Comparison of ENCODE assay signal across 15 mouse cellular contexts in genomic region chr14:19766380-19766649, GRCm38 (mm10). TPM values are rescaled to one million over a fixed set of nuclear protein-coding genes. Genes with fewer than 3 reads are reported as not detected.
DNase-seq lines count a peak whose midpoint lies in the region; ATAC-seq and TF ChIP-seq lines count a peak whose summit lies in the region.
"Had no signal": no experiment of that assay in that cellular context is flagged by ENCODE, and none has a peak within 500 bp of the region (broad histone marks: within the 10 kb centered on the region; RNA-seq: fewer than 3 reads in every experiment).

No protein-coding gene starts in this region.

- no peaks in the 10 kb centered on the region for H3K27me3 ChIP-seq in hindbrain, embryonic 10.5 days (ENCODE audit: insufficient read depth, poor library complexity, severe bottlenecking)
- no peaks in the 10 kb centered on the region for H3K27me3 ChIP-seq in hindbrain, embryonic 12.5 days
- no peaks in the 10 kb centered on the region for H3K27me3 ChIP-seq in kidney, adult 2 months (replicated peaks; ENCODE audit: control insufficient read depth, insufficient read depth, low read length)
- no peaks in the 10 kb centered on the region for H3K27me3 ChIP-seq in limb, embryonic 12.5 days
- no peaks in the 10 kb centered on the region for H3K27me3 ChIP-seq in stomach, embryonic 14.5 days (ENCODE audit: control insufficient read depth, insufficient read depth, low read length)
- no peaks in the 10 kb centered on the region for H3K27me3 ChIP-seq in heart, embryonic 11.5 days (ENCODE audit: control insufficient read depth, insufficient read depth, low read length)
- H3K27me3 ChIP-seq: limb, embryonic 15.5 days had no signal

- WGBS in hindbrain, embryonic 10.5 days = 21% methylated on average over 1 of the region's 1 CpGs
- WGBS in hindbrain, embryonic 12.5 days = 33% methylated on average over 1 of the region's 1 CpGs
- WGBS in kidney, adult 2 months = 76% methylated on average over 1 of the region's 1 CpGs
- 8% methylated on average over 1 of the region's 1 CpGs for WGBS in limb, embryonic 12.5 days
- WGBS in stomach, embryonic 14.5 days = 5% methylated on average over 1 of the region's 1 CpGs
- WGBS in heart, embryonic 11.5 days (ENCODE audit: insufficient replicate concordance) = 44% methylated on average over 1 of the region's 1 CpGs

- no peak overlapping the region for H3K4me2 ChIP-seq in hindbrain, embryonic 12.5 days (replicated peaks)
- no peak overlapping the region for H3K4me2 ChIP-seq in limb, embryonic 12.5 days
- H3K4me2 ChIP-seq in stomach, embryonic 14.5 days (replicated peaks; ENCODE audit: low read depth, low read length) = no peak overlapping the region
- H3K4me2 ChIP-seq in heart, embryonic 11.5 days = no peak overlapping the region
- H3K4me2 ChIP-seq: hindbrain, embryonic 14.5 days; limb, embryonic 15.5 days had no signal

- H3K27ac ChIP-seq in hindbrain, embryonic 10.5 days = peak overlapping the region; percentile 42; the same call in 1 of the 2 replicates
- H3K27ac ChIP-seq in hindbrain, embryonic 12.5 days = no peak overlapping the region
- H3K27ac ChIP-seq in kidney, adult 2 months (ENCODE audit: insufficient read depth, low read depth, low read length) = no peak overlapping the region
- peak overlapping the region; percentile 42; the same call in 1 of the 2 replicates for H3K27ac ChIP-seq in limb, embryonic 12.5 days
- 0 out of 2 replicates have a peak overlapping the region, but pooled peaks have one; percentile 27 for H3K27ac ChIP-seq in stomach, embryonic 14.5 days (ENCODE audit: low read length)
- H3K27ac ChIP-seq in heart, embryonic 11.5 days (ENCODE audit: low read depth, low read length) = no peak overlapping the region
- H3K27ac ChIP-seq: embryonic facial prominence, embryonic 10.5 days; hindbrain, embryonic 14.5 days; limb, embryonic 15.5 days had no signal

- H3K9me3 ChIP-seq in hindbrain, embryonic 10.5 days = no peaks in the 10 kb centered on the region
- H3K9me3 ChIP-seq in hindbrain, embryonic 12.5 days (replicated peaks) = no peaks in the 10 kb centered on the region
- H3K9me3 ChIP-seq in limb, embryonic 12.5 days = no peaks in the 10 kb centered on the region
- no peaks in the 10 kb centered on the region for H3K9me3 ChIP-seq in stomach, embryonic 14.5 days (ENCODE audit: control insufficient read depth, low read depth, low read length)
- no peaks in the 10 kb centered on the region for H3K9me3 ChIP-seq in heart, embryonic 11.5 days (replicated peaks; ENCODE audit: control insufficient read depth, low read length)
- H3K9me3 ChIP-seq: embryonic facial prominence, embryonic 10.5 days; limb, embryonic 15.5 days had no signal

- H3K9ac ChIP-seq in hindbrain, embryonic 12.5 days = no peak overlapping the region
- H3K9ac ChIP-seq in limb, embryonic 12.5 days (replicated peaks) = no peak overlapping the region
- H3K9ac ChIP-seq in stomach, embryonic 14.5 days (replicated peaks; ENCODE audit: low read depth, low read length) = no peak overlapping the region
- no peak overlapping the region for H3K9ac ChIP-seq in heart, embryonic 11.5 days (ENCODE audit: low read depth, low read length)
- H3K9ac ChIP-seq: hindbrain, embryonic 14.5 days; limb, embryonic 15.5 days had no signal

- peaks cover 10% of the 10 kb centered on the region for H3K36me3 ChIP-seq in hindbrain, embryonic 10.5 days
- no peaks in the 10 kb centered on the region for H3K36me3 ChIP-seq in hindbrain, embryonic 12.5 days
- no peaks in the 10 kb centered on the region for H3K36me3 ChIP-seq in kidney, adult 2 months (ENCODE audit: control insufficient read depth, insufficient read depth, low read length)
- H3K36me3 ChIP-seq in limb, embryonic 12.5 days = peaks cover 50% of the 10 kb centered on the region
- peaks cover 7% of the 10 kb centered on the region; the same call in 1 of the 2 replicates for H3K36me3 ChIP-seq in stomach, embryonic 14.5 days (ENCODE audit: control insufficient read depth, insufficient read depth, low read length)
- peaks cover 8% of the 10 kb centered on the region for H3K36me3 ChIP-seq in heart, embryonic 11.5 days (ENCODE audit: control insufficient read depth, insufficient read depth, low read length)

- TF ChIP-seq POLR2A in kidney, adult 2 months (IDR thresholded peaks at IDR 0.05; ENCODE audit: low read depth, low read length) = no peak

- DNase-seq in hindbrain, embryonic 10.5 days (ENCODE audit: low spot score) = no peak
- peak; percentile 67 to 75 for DNase-seq in kidney, postnatal 4 days
- DNase-seq in kidney, adult 2 months = no peak
- no peak for DNase-seq in spleen, postnatal 10 days (ENCODE audit: low spot score in 2 of 2)
- DNase-seq: adrenal gland, adult 8-10 months; B cell, adult 2 months; cerebellum, adult 11 months; cerebellum, postnatal 14 days had no signal

- H3K4me1 ChIP-seq in hindbrain, embryonic 10.5 days (replicated peaks) = peaks cover 83% of the 10 kb centered on the region
- H3K4me1 ChIP-seq in hindbrain, embryonic 12.5 days = peaks cover 40% of the 10 kb centered on the region
- H3K4me1 ChIP-seq in kidney, adult 2 months (ENCODE audit: control insufficient read depth, insufficient read depth, low read length) = peaks cover 16% of the 10 kb centered on the region
- H3K4me1 ChIP-seq in limb, embryonic 12.5 days (replicated peaks) = peaks cover 54% of the 10 kb centered on the region
- peaks cover 28% of the 10 kb centered on the region; the same call in 1 of the 2 replicates for H3K4me1 ChIP-seq in stomach, embryonic 14.5 days (ENCODE audit: control insufficient read depth, insufficient read depth, low read length)
- H3K4me1 ChIP-seq in heart, embryonic 11.5 days (ENCODE audit: control insufficient read depth, insufficient read depth, low read length) = peaks cover 46% of the 10 kb centered on the region

- no peak overlapping the region for H3K4me3 ChIP-seq in hindbrain, embryonic 10.5 days
- H3K4me3 ChIP-seq in hindbrain, embryonic 12.5 days = no peak overlapping the region
- no peak overlapping the region for H3K4me3 ChIP-seq in kidney, adult 2 months (ENCODE audit: insufficient read depth, low read depth, low read length)
- no peak overlapping the region for H3K4me3 ChIP-seq in limb, embryonic 12.5 days (replicated peaks)
- no peak overlapping the region for H3K4me3 ChIP-seq in stomach, embryonic 14.5 days (ENCODE audit: low read depth, low read length)
- H3K4me3 ChIP-seq in heart, embryonic 11.5 days (ENCODE audit: low read depth, low read length) = no peak overlapping the region
- H3K4me3 ChIP-seq: embryonic facial prominence, embryonic 10.5 days; limb, embryonic 15.5 days had no signal

- ATAC-seq in hindbrain, embryonic 12.5 days (ENCODE audit: low FRiP score) = no peak
- ATAC-seq in limb, embryonic 12.5 days (ENCODE audit: insufficient number of reproducible peaks, insufficient read depth, low FRiP score, low TSS enrichment, low read depth) = no peak
- ATAC-seq in stomach, embryonic 14.5 days (ENCODE audit: insufficient number of reproducible peaks, insufficient read depth, low FRiP score, low read depth) = 0 out of 2 replicates have a peak, but pooled peaks have one; percentile 39
- ATAC-seq in heart, embryonic 11.5 days (replicated peaks; ENCODE audit: insufficient number of reproducible peaks, low FRiP score, low TSS enrichment) = no peak

- no peak for TF ChIP-seq CTCF in kidney, adult 2 months (conservative IDR thresholded peaks at IDR 0.05; ENCODE audit: insufficient read depth, insufficient read length, low read depth, low read length)

RNA-seq across cellular contexts. Expression of gene Nid2, which starts 15.2 kb away (rescaled TPM):
- 52.3 and 53.2 TPM in 2 replicates for polyA plus RNA-seq in hindbrain, embryonic 10.5 days (2016; fragmentation: Nextera tagmentation; extraction: Ambion mirVana)
- polyA plus RNA-seq in hindbrain, embryonic 12.5 days (2016; fragmentation: Nextera tagmentation; extraction: Ambion mirVana) = 68.8 and 78.8 TPM in 2 replicates
- polyA plus RNA-seq in kidney, adult 2 months (2012; rRNA removed) = 17.6 and 21.4 TPM in 2 replicates
- 87.1 and 96.4 TPM in 2 replicates for polyA plus RNA-seq in limb, embryonic 12.5 days (2016; fragmentation: Nextera tagmentation; extraction: Ambion mirVana)
- polyA plus RNA-seq in stomach, embryonic 14.5 days (2014; fragmentation: Nextera tagmentation; extraction: Ambion mirVana) = 81.2 and 90.5 TPM in 2 replicates
- polyA plus RNA-seq in heart, embryonic 11.5 days (2014; fragmentation: Nextera tagmentation; extraction: Ambion mirVana) = 146 and 178 TPM in 2 replicates

RNA-seq across cellular contexts. Expression of gene Rtraf, which starts 57.3 kb away (rescaled TPM):
- 223 and 241 TPM in 2 replicates for polyA plus RNA-seq in hindbrain, embryonic 10.5 days (2016; fragmentation: Nextera tagmentation; extraction: Ambion mirVana)
- polyA plus RNA-seq in hindbrain, embryonic 12.5 days (2016; fragmentation: Nextera tagmentation; extraction: Ambion mirVana) = 224 and 235 TPM in 2 replicates
- 37.9 and 47.3 TPM in 2 replicates for polyA plus RNA-seq in kidney, adult 2 months (2012; rRNA removed)
- polyA plus RNA-seq in limb, embryonic 12.5 days (2016; fragmentation: Nextera tagmentation; extraction: Ambion mirVana) = 244 TPM in 2 replicates
- polyA plus RNA-seq in stomach, embryonic 14.5 days (2014; fragmentation: Nextera tagmentation; extraction: Ambion mirVana) = 218 and 227 TPM in 2 replicates
- polyA plus RNA-seq in heart, embryonic 11.5 days (2014; fragmentation: Nextera tagmentation; extraction: Ambion mirVana) = 188 and 199 TPM in 2 replicates

Comparison
In these comparisons a context has a peak if more than half of its experiments do, and no peak if none do; other contexts are left out.
1. DNase-seq: peak in kidney, postnatal 4 days (2 of 2); none in hindbrain, embryonic 10.5 days (single experiment), kidney, adult 2 months (single experiment) and spleen, postnatal 10 days (0 of 2).
2. H3K27ac ChIP-seq: peak in hindbrain, embryonic 10.5 days (single experiment), limb, embryonic 12.5 days (single experiment) and stomach, embryonic 14.5 days (single experiment); none in hindbrain, embryonic 12.5 days (single experiment), kidney, adult 2 months (single experiment) and heart, embryonic 11.5 days (single experiment).